Mouse (Mus musculus) large intestine, adult 2 months (tissue): ENCODE measurements around the gene Atad2b. TPM values are rescaled to one million over a fixed set of nuclear protein-coding genes. Genes with fewer than 3 reads are reported as not detected.
"Not testable (repeated sequence)": the region's sequence is repeated elsewhere in the genome, so short reads cannot be mapped to it uniquely, and the experiment has no call there.

Experiments used
- DNase-seq: peaks from one replicate; pipeline ENCODE4 v3.0.0-alpha.2; 2012; ENCODE audit warnings: low read depth, low spot score
- WGBS: fragments of 180-500 bp; shearing (Covaris S2); methylation state at CpG from one replicate; pipeline ENCODE4 v1.1.7; 2018; 5-methylcytosine and 5-hydroxymethylcytosine counted together
- polyA plus RNA-seq: library from polyadenylated mRNA; depleted of rRNA; stranded (reverse); fragments of >200 nt; gene quantifications from 2 replicates; pipeline ENCODE4 v1.2.3, GENCODE M21; 2012

Gene Atad2b
- polyA plus RNA-seq, 1 experiment, result 3.8 TPM

- DNase-seq, result no peak
- 88% methylated on average over 7 of the region's 7 CpGs for WGBS
These were observed 8.8 kb upstream of the Atad2b start for GRCm38 (mm10) chr12:4908391-4908790.

DNA sequence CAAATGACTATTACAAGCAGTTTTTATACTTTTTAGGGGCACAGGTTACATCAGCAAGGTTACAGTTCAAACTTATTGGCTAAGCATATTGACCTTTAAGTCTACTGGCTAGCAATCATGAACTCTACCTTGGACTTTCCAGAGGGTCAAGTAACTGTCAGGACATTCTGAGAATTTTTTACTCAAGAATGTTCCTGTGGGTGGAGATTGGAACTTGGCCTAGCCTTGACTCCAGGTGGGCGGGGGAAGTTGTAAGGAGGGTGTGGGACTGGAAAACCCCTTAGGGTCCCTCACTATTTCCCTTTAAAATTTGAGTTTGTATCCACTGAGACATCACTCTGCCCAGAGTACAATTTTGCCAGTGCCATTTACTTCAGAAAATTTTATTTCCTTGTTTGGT is 6.7 kb upstream of the Atad2b start:
- WGBS, result 80% methylated on average over 1 of the region's 1 CpGs
- DNase-seq, result not testable (repeated sequence)

DNA sequence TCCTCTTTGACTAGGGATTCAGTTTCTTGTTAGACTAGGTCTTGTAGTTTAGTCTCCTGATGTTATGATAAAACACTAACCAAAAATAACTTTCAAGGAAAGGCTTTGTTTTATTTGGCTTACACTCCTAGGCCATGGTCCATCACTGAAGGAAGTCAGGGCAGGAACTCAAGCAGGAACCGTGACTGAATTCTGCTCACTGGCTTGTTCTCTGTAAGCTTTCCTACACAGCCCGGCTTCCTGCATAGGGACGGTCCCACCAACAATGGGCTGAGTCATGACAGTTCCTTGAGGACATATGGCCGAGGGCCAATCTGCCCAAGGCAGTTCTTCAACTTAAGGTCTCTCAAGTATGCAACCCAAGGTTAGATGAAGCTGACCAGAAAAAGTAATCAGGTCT is 5.4 kb upstream of the Atad2b start:
- no peak for DNase-seq
- WGBS, result 39% methylated on average over 4 of the region's 4 CpGs

DNA sequence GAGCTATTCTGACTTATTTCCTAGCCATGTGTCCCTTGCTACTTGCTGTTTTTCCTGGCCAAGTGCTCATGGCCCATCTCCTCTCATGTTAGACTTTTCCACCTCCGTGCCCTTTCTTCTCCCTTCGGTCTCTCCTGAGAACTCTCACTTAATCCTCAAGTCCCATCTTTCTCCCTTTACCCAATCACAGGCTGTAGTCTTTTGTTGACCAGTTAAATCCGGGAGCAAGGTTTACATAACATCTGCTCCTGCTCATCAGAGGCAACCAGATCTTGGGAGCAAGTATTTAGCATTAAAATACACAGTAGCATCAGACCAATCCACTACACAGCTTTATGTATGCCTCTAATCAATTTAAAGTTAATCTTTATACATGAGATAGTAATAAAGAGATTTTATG is 2.7 kb upstream of the Atad2b start:
- WGBS, result 63% methylated on average over 3 of the region's 3 CpGs
- no peak for DNase-seq

DNA sequence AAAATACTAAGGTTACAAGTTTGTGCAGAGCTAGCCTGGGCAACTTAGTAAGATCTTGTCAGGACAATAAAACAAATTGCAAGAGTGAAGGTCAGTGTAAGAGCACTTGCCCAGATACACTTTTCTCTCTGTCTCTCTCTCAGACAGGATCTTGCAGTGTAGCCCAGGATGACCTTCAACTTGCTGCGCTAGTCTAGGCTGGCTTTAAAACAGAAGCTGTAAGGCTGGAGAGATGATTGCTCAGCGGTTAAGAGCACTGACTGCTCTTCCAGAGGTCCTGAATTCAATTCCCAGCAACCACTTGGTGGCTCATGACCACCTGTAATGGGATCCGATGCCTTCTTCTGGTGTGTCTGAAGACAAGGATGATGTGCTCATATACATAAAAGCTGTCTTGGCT is 2.2 kb upstream of the Atad2b start:
- 77% methylated on average over 3 of the region's 3 CpGs for whole genome bisulfite sequencing
- no peak for DNase-seq

GRCm38 (mm10) chr12:4917805-4918591 is 845 bp downstream of the Atad2b start:
- under 1% methylated on average over 48 of the region's 48 CpGs for WGBS
- DNase-seq, result peak; percentile 36

GRCm38 (mm10) chr12:4928197-4928596 is 11.0 kb downstream of the Atad2b start:
- no peak for DNase-seq
- WGBS, result 83% methylated on average over 2 of the region's 2 CpGs

- 94% methylated on average over 3 of the region's 3 CpGs for WGBS
- DNase-seq, result no peak
These were observed 13.8 kb downstream of the Atad2b start for GRCm38 (mm10) chr12:4930820-4931548.

- 92% methylated on average over 1 of the region's 1 CpGs for WGBS
These were observed 35.1 kb downstream of the Atad2b start for GRCm38 (mm10) chr12:4952272-4952671.

DNA sequence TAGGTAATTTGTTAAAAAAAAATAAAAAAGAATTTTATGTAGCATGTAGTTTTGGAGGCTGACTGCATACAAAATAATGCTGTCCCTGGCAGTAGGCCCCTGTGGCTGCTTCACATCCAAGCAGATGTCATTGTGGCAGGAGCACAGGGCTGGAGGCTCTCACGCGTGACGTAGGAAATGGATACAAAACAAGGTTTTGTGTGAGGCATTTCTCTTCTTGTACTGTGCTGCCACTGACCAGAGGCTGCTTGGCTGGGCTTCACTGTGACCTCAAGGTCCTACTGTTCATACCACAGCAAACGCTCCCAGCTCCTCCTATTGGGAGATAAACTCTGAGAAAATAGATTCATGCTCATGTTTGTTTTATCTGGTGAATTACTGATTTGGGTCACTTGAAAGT is 36.0 kb downstream of the Atad2b start:
- WGBS, result 91% methylated on average over 4 of the region's 4 CpGs
- DNase-seq, result no peak

More at GRCm38 (mm10) chr12:4952272-4952671, 35.1 kb downstream of the Atad2b start:
- DNase-seq, result no peak

DNA sequence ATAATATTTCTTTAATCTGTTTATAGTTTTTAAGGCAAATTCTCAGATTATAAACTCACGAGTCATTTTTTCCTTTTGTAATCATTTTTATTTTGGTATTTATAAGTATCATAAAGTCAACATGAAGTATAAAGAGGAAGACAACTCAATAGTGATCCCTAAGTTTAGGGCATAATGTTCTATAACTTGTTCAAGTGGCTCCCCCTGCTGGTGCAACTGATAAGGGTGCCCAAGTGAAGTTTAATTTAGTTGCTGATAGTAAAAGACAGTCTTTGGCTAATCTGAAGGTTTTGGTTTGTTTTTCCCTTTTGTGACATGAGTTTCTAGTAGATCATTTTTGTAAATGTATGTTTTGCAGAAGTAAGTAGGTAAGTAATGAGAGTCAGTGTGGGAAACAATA is 55.8 kb downstream of the Atad2b start:
- 7% methylated on average over 1 of the region's 1 CpGs for WGBS
- DNase-seq, result peak; percentile 48

DNA sequence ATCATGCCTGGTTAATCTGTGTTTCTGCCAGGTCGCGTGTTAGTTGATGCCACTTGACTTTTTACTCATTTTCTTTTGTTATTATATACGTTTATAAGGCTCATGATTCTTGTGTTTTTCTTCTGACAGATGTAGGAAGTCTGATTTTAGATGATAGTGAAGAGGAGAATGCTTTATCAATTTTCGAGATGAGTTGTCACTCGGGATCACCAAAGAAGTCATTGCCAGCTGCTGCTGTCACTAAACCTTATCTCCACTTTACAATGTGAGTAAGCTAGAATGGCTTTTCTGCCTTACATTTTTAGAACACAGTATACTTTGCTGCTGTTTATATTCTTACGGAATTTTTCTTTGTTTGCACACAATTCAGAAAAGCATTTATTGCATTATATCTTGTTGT is 61.2 kb downstream of the Atad2b start:
- WGBS, result 86% methylated on average over 6 of the region's 6 CpGs
- DNase-seq, result no peak

- DNase-seq, result no peak
These were observed 79.8 kb downstream of the Atad2b start for GRCm38 (mm10) chr12:4996981-4997380.

GRCm38 (mm10) chr12:5005338-5005737 is 88.2 kb downstream of the Atad2b start:
- 94% methylated on average over 3 of the region's 3 CpGs for WGBS
- DNase-seq, result no peak

- WGBS, result 93% methylated on average over 3 of the region's 3 CpGs
- not testable (repeated sequence) for DNase-seq
These were observed 88.6 kb downstream of the Atad2b start for GRCm38 (mm10) chr12:5005776-5006175.

GRCm38 (mm10) chr12:5008638-5009037 is 91.5 kb downstream of the Atad2b start:
- not testable (repeated sequence) for DNase-seq
- WGBS, result 82% methylated on average over 2 of the region's 2 CpGs

- WGBS, result 96% methylated on average over 10 of the region's 10 CpGs
- no peak for DNase-seq
These were observed 108.2 kb downstream of the Atad2b start for GRCm38 (mm10) chr12:5025226-5025861.

DNA sequence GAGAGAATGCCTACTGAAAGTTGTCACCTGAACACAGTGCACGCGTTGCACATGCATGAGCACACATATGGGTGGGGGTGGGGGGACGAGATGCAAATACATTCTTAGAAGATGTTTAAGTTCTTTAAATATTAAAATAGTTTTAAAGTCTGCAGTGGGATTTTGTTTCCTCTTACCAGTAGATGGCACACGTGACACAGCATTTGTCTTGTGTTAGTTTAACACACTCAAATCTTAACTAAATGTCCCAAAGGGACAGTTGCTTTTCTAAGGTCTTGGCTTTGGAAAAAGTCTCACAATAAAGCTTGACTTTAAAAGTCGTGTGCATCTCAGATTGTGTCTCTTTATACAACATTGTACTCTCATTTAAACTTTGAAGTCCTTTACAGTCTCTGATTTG is 111.9 kb downstream of the Atad2b start:
- no peak for DNase-seq
- 78% methylated on average over 5 of the region's 5 CpGs for WGBS

- no peak for DNase-seq
- WGBS, result 95% methylated on average over 2 of the region's 2 CpGs
These were observed 120.9 kb downstream of the Atad2b start for GRCm38 (mm10) chr12:5038008-5038407.

GRCm38 (mm10) chr12:5044141-5044540 is 127.0 kb downstream of the Atad2b start:
- no peak for DNase-seq
- 91% methylated on average over 15 of the region's 15 CpGs for WGBS

GRCm38 (mm10) chr12:5048104-5048503 is 131.0 kb downstream of the Atad2b start:
- 94% methylated on average over 4 of the region's 4 CpGs for whole genome bisulfite sequencing
- DNase-seq, result no peak
